Mouse (Mus musculus) olfactory bulb, adult 2 months (tissue): Measurements from ENCODE around the gene Lrrc49. TPM values are rescaled to one million over a fixed set of nuclear protein-coding genes. Genes with fewer than 3 reads are reported as not detected.

Source experiments
- H3K27ac ChIP-seq: fragments of 200-500 bp; 2 replicates; pipeline ENCODE4 v1.5.1; 2012; ENCODE audit warnings: low read depth, low read length; ENCODE audit not compliant: insufficient read depth
- H3K4me1 ChIP-seq: fragments of 200-500 bp; 2 replicates; pipeline ENCODE4 v1.6.1; 2012; ENCODE audit warnings: low read length; ENCODE audit not compliant: control insufficient read depth, insufficient read depth
- H3K4me3 ChIP-seq: fragments of 200-500 bp; 2 replicates; pipeline ENCODE4 v1.5.1; 2012; ENCODE audit warnings: mild to moderate bottlenecking, low read depth, low read length, moderate library complexity; ENCODE audit not compliant: insufficient read depth
- CTCF ChIP-seq: fragments of 200-500 bp; IDR thresholded peaks from 2 replicates; pipeline ENCODE4 v1.5.1; 2012; ENCODE audit warnings: low read depth, mild to moderate bottlenecking, low read length, moderate library complexity; ENCODE audit not compliant: insufficient read depth
- POLR2A ChIP-seq: fragments of 200-500 bp; IDR thresholded peaks from 2 replicates; pipeline ENCODE4 v1.6.1; 2012; ENCODE audit warnings: mild to moderate bottlenecking, low read depth, low read length, moderate library complexity; ENCODE audit not compliant: insufficient read depth
- WGBS: fragments of 180-500 bp; shearing (Covaris S2); methylation state at CpG from one replicate; pipeline ENCODE4 v1.1.7; 2018; 5-methylcytosine and 5-hydroxymethylcytosine counted together
- polyA plus RNA-seq: library from polyadenylated mRNA; stranded (reverse); fragments of >200 nt; gene quantifications from 2 replicates; pipeline ENCODE4 v1.2.4, GENCODE M21; 2012; ENCODE audit warnings: low replicate concordance; ENCODE audit not compliant: missing spikeins, insufficient read depth, insufficient read length

Gene Lrrc49
- polyA plus RNA-seq, 1 experiment = not detected

DNA sequence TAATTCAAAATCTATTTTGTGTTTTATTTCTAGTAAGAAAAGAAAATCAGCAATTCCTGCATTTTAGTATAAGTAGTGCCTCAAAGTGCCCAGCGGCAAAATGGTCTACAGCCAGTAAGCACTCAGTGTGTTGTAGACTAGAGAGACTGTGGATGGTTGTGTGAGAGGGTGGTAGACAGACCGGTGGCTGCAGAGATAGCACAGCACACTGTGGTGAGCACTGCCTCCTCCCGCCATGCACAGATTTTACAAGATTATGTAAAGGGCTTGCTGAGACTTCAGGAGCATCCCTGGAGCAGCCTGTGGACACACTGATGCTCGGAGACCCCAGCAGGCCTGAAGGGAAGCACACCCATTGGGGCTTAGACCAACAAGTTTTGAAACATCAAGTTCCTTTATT lies 5.2 kb downstream of the Lrrc49 start:
- Histone ChIP-seq H3K4me3 (no peak overlapping the region), H3K4me1 (peaks cover 7% of the 10 kb centered on the region), H3K27ac (no peak overlapping the region)
- TF ChIP-seq CTCF (no peak), POLR2A (no peak)
- 81% methylated on average over 4 of the region's 4 CpGs for WGBS

DNA sequence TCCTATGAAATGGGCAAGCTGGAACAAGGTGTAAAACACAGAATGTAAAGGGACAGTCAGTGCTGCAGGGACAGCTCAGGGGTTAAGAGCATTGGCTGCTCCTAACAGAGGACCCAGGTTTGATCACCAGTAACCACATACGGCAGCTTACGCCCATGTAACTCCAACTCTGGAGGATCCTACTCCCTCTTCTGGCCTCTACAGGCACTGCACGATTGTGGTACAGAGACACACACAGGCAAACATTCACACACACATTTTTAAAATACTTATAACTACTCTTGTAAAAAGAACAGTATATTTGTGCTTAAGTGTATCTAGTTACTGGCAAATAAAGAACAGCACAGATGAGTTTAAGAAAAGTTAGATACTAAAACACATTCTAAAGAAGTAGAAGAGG lies 7.0 kb downstream of the Lrrc49 start:
- H3K4me1 ChIP-seq = peaks cover 5% of the 10 kb centered on the region
- no peak overlapping the region for H3K4me3 ChIP-seq
- no peak overlapping the region for H3K27ac ChIP-seq
- TF ChIP-seq POLR2A (no peak), CTCF (no peak)
- WGBS = 95% methylated on average over 3 of the region's 3 CpGs

DNA sequence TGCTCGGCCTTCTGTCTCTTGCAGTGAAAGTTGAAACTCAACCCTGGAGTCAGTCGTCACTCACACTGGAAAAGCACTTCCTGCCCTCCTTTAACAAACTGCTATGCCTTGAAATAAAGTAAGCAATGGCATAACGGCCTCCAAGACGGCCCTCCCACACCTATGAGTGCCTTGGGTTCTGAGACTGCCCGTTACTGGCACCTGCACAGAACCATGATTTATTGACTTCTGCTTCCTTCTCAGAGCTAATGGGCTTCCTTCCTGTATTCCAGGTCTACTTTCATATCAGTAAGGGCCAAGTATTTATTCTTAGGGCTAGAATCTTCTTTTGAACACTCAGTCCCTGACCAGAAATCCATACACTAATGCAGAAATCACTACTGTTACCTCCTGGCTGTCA lies 9.0 kb downstream of the Lrrc49 start:
- 88% methylated on average over 5 of the region's 5 CpGs for WGBS
- H3K4me3 ChIP-seq = no peak overlapping the region
- H3K4me1 ChIP-seq = peaks cover 3% of the 10 kb centered on the region
- H3K27ac ChIP-seq = no peak overlapping the region
- TF ChIP-seq CTCF (no peak), POLR2A (no peak)

DNA sequence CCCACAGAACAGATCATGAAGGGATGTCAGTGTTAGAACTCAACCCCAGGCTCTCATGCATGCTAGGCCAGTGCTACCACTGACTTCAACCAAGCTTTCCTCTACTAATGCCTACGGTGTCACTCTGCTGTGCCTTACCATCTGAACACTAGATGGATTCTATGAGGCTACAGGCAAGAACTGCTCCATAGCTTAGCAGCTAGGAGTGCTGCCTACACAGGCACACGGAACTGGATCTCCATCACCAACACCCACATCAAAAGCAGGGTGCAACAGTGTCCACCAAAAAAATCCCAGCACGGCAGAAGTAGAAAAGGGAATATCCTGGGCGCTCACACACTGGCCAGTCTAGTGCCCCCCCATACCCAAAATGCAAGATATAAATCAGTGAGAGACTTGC lies 11.5 kb downstream of the Lrrc49 start:
- H3K27ac ChIP-seq = no peak overlapping the region
- no peak overlapping the region for H3K4me3 ChIP-seq
- H3K4me1 ChIP-seq = peaks cover 3% of the 10 kb centered on the region
- WGBS = 81% methylated on average over 4 of the region's 4 CpGs
- TF ChIP-seq CTCF (no peak), POLR2A (no peak)

DNA sequence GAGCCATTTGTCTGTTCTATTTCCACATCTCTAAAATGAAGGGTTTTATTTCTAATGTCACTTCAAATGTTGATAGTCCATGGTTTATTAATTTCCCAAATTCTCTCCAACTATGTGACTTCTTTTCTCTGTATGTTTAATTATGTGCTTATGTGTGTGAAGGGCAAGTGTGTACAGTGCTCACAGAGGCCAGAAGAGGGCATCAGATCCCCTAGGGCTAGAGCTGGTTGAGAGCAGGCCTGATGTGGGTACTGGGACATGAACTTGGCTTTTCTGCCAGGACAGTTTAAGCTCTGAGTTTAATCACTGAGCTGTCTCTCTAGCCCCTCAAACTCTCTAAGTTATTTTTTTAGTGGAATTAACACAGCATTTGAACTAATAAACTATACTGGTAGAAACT lies 13.2 kb downstream of the Lrrc49 start:
- peaks cover 3% of the 10 kb centered on the region for H3K4me1 ChIP-seq
- no peak overlapping the region for H3K27ac ChIP-seq
- H3K4me3 ChIP-seq = no peak overlapping the region
- TF ChIP-seq CTCF (no peak), POLR2A (no peak)

GRCm38 (mm10) chr9:60672568-60672967 lies 15.4 kb downstream of the Lrrc49 start:
- no peak overlapping the region for H3K27ac ChIP-seq
- WGBS = 87% methylated on average over 6 of the region's 6 CpGs
- no peak for TF ChIP-seq CTCF
- TF ChIP-seq POLR2A = no peak
- no peaks in the 10 kb centered on the region for H3K4me1 ChIP-seq
- no peak overlapping the region for H3K4me3 ChIP-seq

- Histone ChIP-seq H3K4me3 (no peak overlapping the region), H3K4me1 (no peaks in the 10 kb centered on the region), H3K27ac (no peak overlapping the region)
- 68% methylated on average over 6 of the region's 6 CpGs for WGBS
- TF ChIP-seq POLR2A (no peak), CTCF (no peak)
Measured at GRCm38 (mm10) chr9:60668886-60669285, 19.1 kb downstream of the Lrrc49 start.

DNA sequence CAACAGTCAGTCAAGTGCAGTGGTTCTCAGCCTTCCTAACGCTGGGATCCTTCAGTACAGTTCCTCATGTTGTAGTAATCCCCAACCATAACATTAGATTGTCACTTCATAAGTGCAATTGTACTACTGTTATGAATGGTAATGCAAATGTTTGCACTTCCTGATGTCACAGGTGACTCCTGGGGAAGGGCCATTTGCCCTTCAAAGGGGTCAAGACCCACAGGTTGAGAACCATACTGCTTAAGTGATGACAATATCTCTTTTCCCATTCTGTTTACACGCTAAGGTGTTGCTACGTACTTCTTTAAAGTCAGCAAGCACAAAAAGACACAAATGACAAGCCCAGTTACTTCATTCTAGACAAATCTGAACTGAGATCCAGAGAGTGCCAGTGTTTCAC lies 22.4 kb downstream of the Lrrc49 start:
- WGBS = 95% methylated on average over 3 of the region's 3 CpGs
- TF ChIP-seq CTCF (no peak), POLR2A (no peak)

GRCm38 (mm10) chr9:60664866-60665265 lies 23.1 kb downstream of the Lrrc49 start:
- H3K4me3 ChIP-seq = no peak overlapping the region
- no peak overlapping the region for H3K27ac ChIP-seq
- WGBS = 86% methylated on average over 5 of the region's 5 CpGs
- TF ChIP-seq POLR2A (no peak), CTCF (no peak)
- no peaks in the 10 kb centered on the region for H3K4me1 ChIP-seq

More for the DNA sequence above, 22.4 kb downstream of the Lrrc49 start:
- H3K4me3 ChIP-seq = no peak overlapping the region
- H3K27ac ChIP-seq = no peak overlapping the region
- no peaks in the 10 kb centered on the region for H3K4me1 ChIP-seq

- 73% methylated on average over 12 of the region's 12 CpGs for WGBS
- H3K27ac ChIP-seq = no peak overlapping the region
- TF ChIP-seq POLR2A = no peak
- TF ChIP-seq CTCF = no peak
- H3K4me3 ChIP-seq = no peak overlapping the region
- no peaks in the 10 kb centered on the region for H3K4me1 ChIP-seq
Measured at GRCm38 (mm10) chr9:60664385-60664784, 23.6 kb downstream of the Lrrc49 start.
